Mouse (Mus musculus): Measurements from ENCODE around the gene Aqp12.

DNA sequence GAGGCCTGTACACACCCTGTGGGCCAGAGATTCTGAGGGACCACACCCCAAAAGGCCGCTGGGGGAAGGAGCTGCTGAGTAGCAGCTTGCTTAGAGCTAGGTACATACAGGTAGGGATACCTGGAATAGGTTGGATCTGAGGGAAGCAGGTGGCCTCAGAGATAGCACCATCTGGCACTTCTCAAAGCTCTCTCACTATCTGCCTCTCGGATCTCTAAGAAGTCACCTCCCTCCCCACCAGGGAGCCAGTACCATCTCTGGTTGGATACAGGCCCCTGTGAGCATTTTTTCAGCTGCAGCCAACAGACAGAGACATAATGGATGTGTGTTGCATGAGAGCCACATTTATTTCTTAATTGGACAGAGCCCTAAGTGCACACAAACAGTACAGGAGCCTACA lies 9.0 kb downstream of the Aqp12 start:
- TF ChIP-seq HCFC1 (IDR thresholded peaks at IDR 0.05; ENCODE audit: low read depth, low read length) (no peak), TCF12 (IDR thresholded peaks at IDR 0.05; ENCODE audit: low read depth, low read length) (no peak), ELF1 (IDR thresholded peaks at IDR 0.05; ENCODE audit: low read depth, low read length) (no peak)

Data from CH12.LX (cell line).